Mouse (Mus musculus) embryonic facial prominence, embryonic 13.5 days (tissue): ENCODE results near the gene Echdc3. TPM values are rescaled to one million over a fixed set of nuclear protein-coding genes. Genes with fewer than 3 reads are reported as not detected.

ENCODE experiments used
- ATAC-seq: fragments of 200-750 bp; cut with Nextera tagmentation; 2 replicates; pipeline ENCODE4 v1.8.0; 2017; ENCODE audit warnings: low read depth; ENCODE audit not compliant: insufficient number of reproducible peaks, insufficient read depth, low FRiP score, low TSS enrichment
- H3K27ac ChIP-seq: fragments of 300-500 bp; sonication (generic); 2 replicates; pipeline ENCODE4 v1.5.1; 2015; ENCODE audit warnings: moderate library complexity, mild to moderate bottlenecking, inconsistent platforms
- H3K27me3 ChIP-seq: fragments of 300-500 bp; sonication (generic); 2 replicates; pipeline ENCODE4 v1.6.1; 2015; ENCODE audit warnings: mild to moderate bottlenecking, inconsistent platforms
- H3K36me3 ChIP-seq: fragments of 300-500 bp; sonication (generic); 2 replicates; pipeline ENCODE4 v1.6.1; 2015; ENCODE audit warnings: mild to moderate bottlenecking, inconsistent platforms
- H3K4me1 ChIP-seq: fragments of 300-500 bp; sonication (generic); 2 replicates; pipeline ENCODE4 v1.6.1; 2015; ENCODE audit warnings: inconsistent platforms
- H3K4me2 ChIP-seq: fragments of 300-500 bp; sonication (generic); 2 replicates; pipeline ENCODE4 v1.6.1; 2015; ENCODE audit warnings: moderate library complexity, mild to moderate bottlenecking, inconsistent platforms
- H3K4me3 ChIP-seq: fragments of 300-500 bp; sonication (generic); 2 replicates; pipeline ENCODE4 v1.5.1; 2015; ENCODE audit warnings: mild to moderate bottlenecking, inconsistent platforms
- H3K9ac ChIP-seq: fragments of 300-500 bp; sonication (generic); 2 replicates; pipeline ENCODE4 v1.6.1; 2015; ENCODE audit warnings: mild to moderate bottlenecking, inconsistent platforms
- H3K9me3 ChIP-seq: fragments of 300-500 bp; sonication (generic); 2 replicates; pipeline ENCODE4 v1.6.1; 2016; ENCODE audit warnings: inconsistent platforms
- WGBS: fragments of 180-500 bp; shearing (Covaris S2); methylation state at CpG from one replicate; pipeline ENCODE4 v1.1.7; 2015; ENCODE audit warnings: mixed read lengths; 5-methylcytosine and 5-hydroxymethylcytosine counted together
- polyA plus RNA-seq: library from polyadenylated mRNA; unstranded; fragments of >200 nt; fragmentation: Nextera tagmentation; extraction: Ambion mirVana; gene quantifications from 2 replicates; pipeline ENCODE4 v1.2.1, GENCODE M21; 2015

Echdc3 gene
- polyA plus RNA-seq, 1 experiment from 2014 or later: 3.0 TPM

- H3K9me3 ChIP-seq: 0 out of 2 replicates have a peak, but pooled peaks cover 3% of the 10 kb centered on the region
- no peak overlapping the region for H3K4me3 ChIP-seq
- 80% methylated on average over 9 of the region's 9 CpGs for WGBS
- no peaks in the 10 kb centered on the region for H3K4me1 ChIP-seq
- no peaks in the 10 kb centered on the region for H3K27me3 ChIP-seq
- no peak overlapping the region for H3K9ac ChIP-seq
- no peak overlapping the region for H3K4me2 ChIP-seq
- H3K27ac ChIP-seq: no peak overlapping the region
- ATAC-seq: no peak
- H3K36me3 ChIP-seq: no peaks in the 10 kb centered on the region
These were observed 72.2 kb downstream of the Echdc3 start for GRCm38 (mm10) chr2:6140572-6141161.

Other genes with a start within 250 kb of the Echdc3 start
- gene Proser2, start 82.8 kb downstream of the Echdc3 start, polyA plus RNA-seq: 9.4 and 10.1 TPM in 2 replicates
- gene Usp6nl, start 109.6 kb upstream of the Echdc3 start, polyA plus RNA-seq: 9.7 and 10.9 TPM in 2 replicates